Mouse (Mus musculus): ENCODE measurements around the gene Tubd1. TPM values are rescaled to one million over a fixed set of nuclear protein-coding genes. Genes with fewer than 3 reads are reported as not detected.

The Tubd1 gene
- polyA plus RNA-seq, 1 experiment from 2014 or later, result 9.8 TPM

MicroRNAs within 50 kb of the gene (microRNA counts, 519-probe panel; counts per million panel counts)
- 4,500 counts per million, percentile 90 among the panel's probes with 10 or more counts for microRNA mmu-miR-21

Small RNAs within 50 kb of the gene (microRNA-seq; reads per million reads assigned to microRNA genes)
- gene Mir21a, result 29,636 reads per million, percentile 99 among the genes with 10 or more reads in this experiment

Other genes starting within 250 kb of the Tubd1 start
- 2.6 and 4.1 TPM in 2 replicates for gene Med13, start 187.4 kb upstream of the Tubd1 start, polyA plus RNA-seq (2015; fragmentation: Nextera tagmentation; extraction: Ambion mirVana)
- 14.0 and 17.2 TPM in 2 replicates for gene Rnft1, start 60.3 kb upstream of the Tubd1 start, polyA plus RNA-seq (2015; fragmentation: Nextera tagmentation; extraction: Ambion mirVana)
- 18.9 and 23.5 TPM in 2 replicates for gene Rps6kb1, start 186 bp upstream of the Tubd1 start, polyA plus RNA-seq (2015; fragmentation: Nextera tagmentation; extraction: Ambion mirVana)
- 80.8 and 81.0 TPM in 2 replicates for gene Vmp1, start 138.8 kb downstream of the Tubd1 start, polyA plus RNA-seq (2015; fragmentation: Nextera tagmentation; extraction: Ambion mirVana)
- gene Ptrh2, start 139.0 kb downstream of the Tubd1 start, polyA plus RNA-seq (2015; fragmentation: Nextera tagmentation; extraction: Ambion mirVana), result 14.3 and 15.0 TPM in 2 replicates
- gene Cltc, start 212.6 kb downstream of the Tubd1 start, polyA plus RNA-seq (2015; fragmentation: Nextera tagmentation; extraction: Ambion mirVana), result 79.4 and 91.3 TPM in 2 replicates

All from liver, embryonic 15.5 days (tissue).